Mouse (Mus musculus) hindbrain, embryonic 16.5 days (tissue): ENCODE measurements around the gene Ykt6. TPM values are rescaled to one million over a fixed set of nuclear protein-coding genes. Genes with fewer than 3 reads are reported as not detected.

ENCODE experiments used
- ATAC-seq: fragments of 200-750 bp; cut with Nextera tagmentation; 2 replicates; pipeline ENCODE4 v1.8.0; 2017; ENCODE audit warnings: moderate TSS enrichment, moderate library complexity
- H3K27ac ChIP-seq: fragments of 300-500 bp; sonication (generic); 2 replicates; pipeline ENCODE4 v1.5.1; 2014; ENCODE audit warnings: low read depth, mild to moderate bottlenecking, control low read depth, low read length, moderate library complexity
- H3K27me3 ChIP-seq: fragments of 300-500 bp; sonication (generic); replicated peaks from 2 replicates; pipeline ENCODE4 v1.6.1; 2014; ENCODE audit warnings: low read length; ENCODE audit not compliant: control insufficient read depth, insufficient read depth
- H3K36me3 ChIP-seq: fragments of 300-500 bp; sonication (generic); 2 replicates; pipeline ENCODE4 v1.6.1; 2014; ENCODE audit warnings: mild to moderate bottlenecking, low read length, moderate library complexity, mixed read lengths; ENCODE audit not compliant: control insufficient read depth, insufficient read depth
- H3K4me1 ChIP-seq: fragments of 300-500 bp; sonication (generic); 2 replicates; pipeline ENCODE4 v1.6.1; 2014; ENCODE audit warnings: low read depth, low read length; ENCODE audit not compliant: control insufficient read depth, insufficient read depth
- H3K4me2 ChIP-seq: fragments of 300-500 bp; sonication (generic); 2 replicates; pipeline ENCODE4 v1.6.1; 2014; ENCODE audit warnings: mild to moderate bottlenecking, low read length, control low read depth, moderate library complexity
- H3K4me3 ChIP-seq: fragments of 300-500 bp; sonication (generic); 2 replicates; pipeline ENCODE4 v1.5.1; 2014; ENCODE audit warnings: mild to moderate bottlenecking, low read length, control low read depth, moderate library complexity
- H3K9ac ChIP-seq: fragments of 300-500 bp; sonication (generic); 2 replicates; pipeline ENCODE4 v1.6.1; 2014; ENCODE audit warnings: low read depth, mild to moderate bottlenecking, control low read depth, low read length, moderate library complexity
- H3K9me3 ChIP-seq: fragments of 300-500 bp; sonication (generic); 2 replicates; pipeline ENCODE4 v1.6.1; 2014; ENCODE audit warnings: mild to moderate bottlenecking, low read length, moderate library complexity; ENCODE audit not compliant: control insufficient read depth
- WGBS: fragments of 180-500 bp; shearing (Covaris S2); extraction: QIAGEN DNeasy Blood & Tissue Kit; methylation state at CpG from one replicate; pipeline ENCODE4 v1.1.7; 2014; 5-methylcytosine and 5-hydroxymethylcytosine counted together
- polyA plus RNA-seq: library from polyadenylated mRNA; unstranded; fragments of >200 nt; fragmentation: Nextera tagmentation; extraction: Ambion mirVana; gene quantifications from 2 replicates; pipeline ENCODE4 v1.2.1, GENCODE M21; 2015

The Ykt6 gene
- polyA plus RNA-seq, 1 experiment from 2014 or later: 98.9 TPM

GRCm38 (mm10) chr11:5980108-5980507 is 24.6 kb downstream of the Ykt6 start:
- no peak for ATAC-seq
- Histone ChIP-seq H3K4me2 (no peak overlapping the region), H3K36me3 (peaks cover 7% of the 10 kb centered on the region; the same call in 1 of the 2 replicates), H3K27ac (no peak overlapping the region), H3K27me3 (no peaks in the 10 kb centered on the region), H3K9ac (no peak overlapping the region), H3K4me1 (no peaks in the 10 kb centered on the region), H3K4me3 (no peak overlapping the region), H3K9me3 (no peaks in the 10 kb centered on the region)
- WGBS: 95% methylated on average over 2 of the region's 2 CpGs

GRCm38 (mm10) chr11:5980561-5980960 is 25.1 kb downstream of the Ykt6 start:
- H3K4me1 ChIP-seq: no peaks in the 10 kb centered on the region
- no peak overlapping the region for H3K4me3 ChIP-seq
- no peaks in the 10 kb centered on the region for H3K9me3 ChIP-seq
- H3K9ac ChIP-seq: no peak overlapping the region
- peaks cover 7% of the 10 kb centered on the region; the same call in 1 of the 2 replicates for H3K36me3 ChIP-seq
- H3K27me3 ChIP-seq: no peaks in the 10 kb centered on the region
- no peak for ATAC-seq
- WGBS: 64% methylated on average over 8 of the region's 8 CpGs
- no peak overlapping the region for H3K4me2 ChIP-seq
- no peak overlapping the region for H3K27ac ChIP-seq

- Histone ChIP-seq H3K27me3 (no peaks in the 10 kb centered on the region), H3K27ac (no peak overlapping the region), H3K4me1 (no peaks in the 10 kb centered on the region), H3K36me3 (peaks cover 7% of the 10 kb centered on the region; the same call in 1 of the 2 replicates), H3K9me3 (no peaks in the 10 kb centered on the region), H3K4me3 (no peak overlapping the region), H3K4me2 (no peak overlapping the region), H3K9ac (no peak overlapping the region)
- 96% methylated on average over 7 of the region's 7 CpGs for WGBS
- no peak for ATAC-seq
Measured at GRCm38 (mm10) chr11:5981323-5981722, 25.8 kb downstream of the Ykt6 start.

- Histone ChIP-seq H3K27ac (no peak overlapping the region), H3K36me3 (peaks cover 11% of the 10 kb centered on the region; the same call in 1 of the 2 replicates), H3K9me3 (no peaks in the 10 kb centered on the region), H3K4me3 (no peak overlapping the region), H3K4me2 (no peak overlapping the region), H3K4me1 (no peaks in the 10 kb centered on the region), H3K27me3 (no peaks in the 10 kb centered on the region), H3K9ac (no peak overlapping the region)
- ATAC-seq: no peak
- WGBS: 91% methylated on average over 5 of the region's 5 CpGs
Measured at GRCm38 (mm10) chr11:5983629-5984028, 28.1 kb downstream of the Ykt6 start.

- Histone ChIP-seq H3K27me3 (no peaks in the 10 kb centered on the region), H3K36me3 (peaks cover 9% of the 10 kb centered on the region; the same call in 1 of the 2 replicates), H3K9me3 (no peaks in the 10 kb centered on the region), H3K4me1 (no peaks in the 10 kb centered on the region), H3K27ac (no peak overlapping the region), H3K9ac (no peak overlapping the region), H3K4me3 (no peak overlapping the region), H3K4me2 (no peak overlapping the region)
- WGBS: 81% methylated on average over 10 of the region's 10 CpGs
- no peak for ATAC-seq
Measured at GRCm38 (mm10) chr11:5988126-5988525, 32.6 kb downstream of the Ykt6 start.

GRCm38 (mm10) chr11:5989954-5990593 is 34.6 kb downstream of the Ykt6 start:
- Histone ChIP-seq H3K9me3 (no peaks in the 10 kb centered on the region), H3K9ac (no peak overlapping the region), H3K27me3 (no peaks in the 10 kb centered on the region), H3K4me2 (no peak overlapping the region), H3K4me1 (no peaks in the 10 kb centered on the region), H3K27ac (no peak overlapping the region), H3K4me3 (no peak overlapping the region), H3K36me3 (peaks cover 9% of the 10 kb centered on the region; the same call in 1 of the 2 replicates)
- ATAC-seq: no peak
- WGBS: 89% methylated on average over 16 of the region's 16 CpGs

GRCm38 (mm10) chr11:5990910-5991309 is 35.4 kb downstream of the Ykt6 start:
- no peak overlapping the region for H3K27ac ChIP-seq
- ATAC-seq: peak; percentile 48; the same call in 1 of the 2 replicates
- H3K9ac ChIP-seq: no peak overlapping the region
- no peak overlapping the region for H3K4me2 ChIP-seq
- H3K9me3 ChIP-seq: no peaks in the 10 kb centered on the region
- H3K36me3 ChIP-seq: peaks cover 9% of the 10 kb centered on the region; the same call in 1 of the 2 replicates
- H3K27me3 ChIP-seq: no peaks in the 10 kb centered on the region
- no peaks in the 10 kb centered on the region for H3K4me1 ChIP-seq
- no peak overlapping the region for H3K4me3 ChIP-seq
- 28% methylated on average over 4 of the region's 4 CpGs for WGBS

- no peak overlapping the region for H3K4me3 ChIP-seq
- H3K27me3 ChIP-seq: no peaks in the 10 kb centered on the region
- WGBS: 72% methylated on average over 5 of the region's 5 CpGs
- no peak overlapping the region for H3K4me2 ChIP-seq
- no peaks in the 10 kb centered on the region for H3K4me1 ChIP-seq
- peak; percentile 34; the same call in 1 of the 2 replicates for ATAC-seq
- no peak overlapping the region for H3K27ac ChIP-seq
- H3K9me3 ChIP-seq: no peaks in the 10 kb centered on the region
- no peak overlapping the region for H3K9ac ChIP-seq
- peaks cover 2% of the 10 kb centered on the region; the same call in 1 of the 2 replicates for H3K36me3 ChIP-seq
Measured at GRCm38 (mm10) chr11:5994212-5994611, 38.7 kb downstream of the Ykt6 start.

GRCm38 (mm10) chr11:5994880-5995279 is 39.4 kb downstream of the Ykt6 start:
- peaks cover 2% of the 10 kb centered on the region; the same call in 1 of the 2 replicates for H3K36me3 ChIP-seq
- no peaks in the 10 kb centered on the region for H3K27me3 ChIP-seq
- H3K4me1 ChIP-seq: peaks cover 4% of the 10 kb centered on the region
- no peak overlapping the region for H3K4me2 ChIP-seq
- no peak overlapping the region for H3K4me3 ChIP-seq
- 76% methylated on average over 3 of the region's 3 CpGs for WGBS
- H3K9me3 ChIP-seq: no peaks in the 10 kb centered on the region
- no peak overlapping the region for H3K27ac ChIP-seq
- no peak for ATAC-seq
- H3K9ac ChIP-seq: no peak overlapping the region
